8 mouse cellular contexts compared by ENCODE assay signal in the genomic region with DNA sequence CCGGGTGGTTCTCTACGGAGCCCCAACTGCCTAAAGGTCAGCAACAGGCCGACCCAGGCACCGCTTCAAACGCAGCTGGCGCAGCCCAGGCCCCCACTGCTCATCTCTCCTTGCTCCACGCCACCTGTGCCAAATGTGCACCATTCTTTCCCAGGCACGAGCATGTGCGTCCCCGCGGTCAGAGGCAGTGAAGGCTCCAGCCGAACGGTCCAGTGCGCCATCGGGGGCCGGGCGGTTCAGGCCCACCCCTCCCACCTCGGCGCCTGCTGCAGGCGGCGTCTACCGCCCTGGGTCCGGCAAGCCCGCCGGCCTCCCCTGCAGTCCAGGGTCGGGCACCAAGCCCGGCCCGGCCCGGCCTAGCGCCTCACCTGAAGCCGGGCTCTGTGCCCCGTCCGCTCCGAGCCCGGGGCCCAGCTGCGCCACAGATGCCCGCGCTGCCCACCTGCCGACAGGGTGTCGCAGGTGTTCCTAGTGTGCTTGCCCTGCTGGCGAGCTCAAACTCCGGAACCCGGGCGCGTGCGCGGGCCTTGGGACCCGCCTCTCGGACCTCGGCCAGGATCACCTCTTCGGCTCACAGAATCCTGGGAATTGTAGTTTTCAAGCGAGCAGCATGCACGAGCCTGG. TPM values are rescaled to one million over a fixed set of nuclear protein-coding genes. Genes with fewer than 3 reads are reported as not detected.
DNase-seq lines count a peak whose midpoint lies in the region; ATAC-seq lines count a peak whose summit lies in the region.

No protein-coding gene starts in this region.

- peak overlapping the region; percentile 85 for H3K9ac ChIP-seq in hindbrain, embryonic 15.5 days

- H3K9me3 ChIP-seq in hindbrain, embryonic 15.5 days: no peaks in the 10 kb centered on the region

- 1% methylated on average over 53 of the region's 53 CpGs for WGBS in hindbrain, embryonic 15.5 days

- no peaks in the 10 kb centered on the region for H3K36me3 ChIP-seq in hindbrain, embryonic 15.5 days

- H3K27ac ChIP-seq in hindbrain, embryonic 15.5 days (replicated peaks): peak overlapping the region; percentile 55; the same call in 1 of the 2 replicates

- H3K4me3 ChIP-seq in hindbrain, embryonic 15.5 days: peak overlapping the region; percentile 75

- DNase-seq in adrenal gland, adult 2 months: peak; percentile 93
- DNase-seq in gastrocnemius, adult 8-10 months (ENCODE audit: low spot score in 2 of 2): peak; percentile 81
- DNase-seq in left cerebral cortex, adult 11 months (ENCODE audit: low spot score): peak; percentile 75
- DNase-seq in lung, postnatal 25 days (ENCODE audit: low spot score): peak; percentile 84
- DNase-seq in right cerebral cortex, postnatal 10 days (ENCODE audit: low spot score in 2 of 2): peak; percentile 94
- DNase-seq in c-Kit-positive CD71-positive TER-119-positive erythroid progenitor cells, embryonic 14.5 days (ENCODE audit: low spot score): no peak

- no peaks in the 10 kb centered on the region for H3K27me3 ChIP-seq in hindbrain, embryonic 15.5 days

- H3K4me1 ChIP-seq in hindbrain, embryonic 15.5 days (replicated peaks): peaks cover 19% of the 10 kb centered on the region

- peak; percentile 48; the same call in 1 of the 2 replicates for ATAC-seq in common myeloid progenitor, adult 5-6 weeks (replicated peaks; ENCODE audit: low read depth, poor library complexity, severe bottlenecking)
- peak; percentile 89 for ATAC-seq in hindbrain, embryonic 15.5 days (ENCODE audit: low FRiP score, low read depth)

- H3K4me2 ChIP-seq in hindbrain, embryonic 15.5 days: peak overlapping the region; percentile 85

RNA-seq across cellular contexts. Expression of a gene that starts 1.3 kb away (rescaled TPM):
- 10 to 100 TPM; 14.7 to 24.7 TPM for total RNA-seq in adrenal gland, adult 2 months (2021)
- polyA plus RNA-seq in adrenal gland, adult 2 months (2012; rRNA removed): 35.5 and 36.4 TPM in 2 replicates
- total RNA-seq in common myeloid progenitor, adult 5-6 weeks (2017): 4.1 and 5.7 TPM in 2 replicates
- total RNA-seq in gastrocnemius, adult 8-10 months (2022): 10 to 100 TPM; 14.1 to 17.8 (median 16.4) TPM
- polyA plus RNA-seq in hindbrain, embryonic 15.5 days (2015; fragmentation: Nextera tagmentation; extraction: Ambion mirVana): 36.1 and 36.2 TPM in 2 replicates

RNA-seq across cellular contexts. Expression of a gene that starts 44.8 kb away (rescaled TPM):
- total RNA-seq in adrenal gland, adult 2 months (2021): 1 to 10 TPM in 1 of 2 experiments, under 1 TPM in 1; 0.78 to 1.6 TPM
- 0.87 and 1.5 TPM in 2 replicates for polyA plus RNA-seq in adrenal gland, adult 2 months (2012; rRNA removed)
- total RNA-seq in common myeloid progenitor, adult 5-6 weeks (2017): not detected in 2 replicates
- total RNA-seq in gastrocnemius, adult 8-10 months (2022): under 1 TPM; 0.31 to 0.94 (median 0.60) TPM
- polyA plus RNA-seq in hindbrain, embryonic 15.5 days (2015; fragmentation: Nextera tagmentation; extraction: Ambion mirVana): 1.8 and 2.1 TPM in 2 replicates
